Mouse (Mus musculus): Measurements from ENCODE around the gene Tas2r140. TPM values are rescaled to one million over a fixed set of nuclear protein-coding genes. Genes with fewer than 3 reads are reported as not detected.

Tas2r140 gene
- polyA plus RNA-seq (2015; fragmentation: Nextera tagmentation; extraction: Ambion mirVana) = not detected in 2 replicates

DNA sequence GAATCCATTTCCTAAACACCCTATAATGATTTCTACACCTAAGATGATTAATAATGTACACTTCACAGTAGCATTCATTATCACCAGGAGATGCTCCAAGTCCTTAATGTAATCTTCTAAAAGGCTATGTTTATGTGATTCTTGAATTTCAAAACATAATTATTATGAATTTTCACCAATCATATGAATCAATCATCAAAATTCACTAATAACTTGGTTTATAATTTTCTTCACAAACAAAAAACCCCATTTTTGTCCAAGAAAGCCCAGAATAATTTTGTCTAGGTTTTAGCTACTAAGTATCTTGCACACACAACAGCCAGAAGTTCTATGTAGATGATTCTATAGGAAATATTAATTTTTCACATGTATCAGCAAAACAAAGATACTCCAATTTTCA lies at the start of gene Tas2r140:
Gene Tas2r140, minus strand, starts transcription at position 101 of the 400 bp plus-strand sequence.
- ATAC-seq (replicated peaks; ENCODE audit: extremely low read depth, insufficient read depth, low FRiP score) = no peak
- H3K27me3 ChIP-seq (ENCODE audit: control insufficient read depth, insufficient read depth, low read length) = no peaks in the 10 kb centered on the region

DNA sequence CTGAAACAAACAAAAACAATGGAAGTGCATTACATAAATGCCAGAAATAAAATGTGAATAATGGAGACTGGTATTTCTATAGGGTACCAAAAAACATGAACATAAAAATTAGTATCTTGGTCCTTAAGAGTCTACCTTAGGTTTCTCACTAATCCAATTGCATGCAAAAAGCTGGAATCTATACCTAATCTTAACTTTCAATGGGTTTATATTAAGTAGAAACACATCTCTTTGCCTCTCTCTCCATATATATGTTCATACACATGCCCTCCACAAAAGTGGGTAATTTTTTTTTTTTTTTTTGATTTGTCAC lies 48.9 kb upstream of the Tas2r140 start, which contains the start of gene Smim10l1:
Gene Smim10l1, plus strand, starts transcription at position 301 of the 313 bp plus-strand sequence.
- Histone ChIP-seq H3K9ac (ENCODE audit: low read length) (peak within 1 kb of the TSS; percentile 98), H3K4me2 (ENCODE audit: low read depth, low read length) (peak within 1 kb of the TSS; percentile 75), H3K4me1 (ENCODE audit: control insufficient read depth, insufficient read depth, low read length) (peaks cover 6% of the 10 kb centered on the region; the same call in 1 of the 2 replicates), H3K27me3 (ENCODE audit: control insufficient read depth, insufficient read depth, low read length) (no peaks in the 10 kb centered on the region), H3K36me3 (ENCODE audit: control insufficient read depth, insufficient read depth) (peaks cover 7% of the 10 kb centered on the region; the same call in 1 of the 2 replicates), H3K27ac (ENCODE audit: low read length) (peak within 1 kb of the TSS; percentile 98), H3K9me3 (replicated peaks; ENCODE audit: control insufficient read depth, low read length) (no peaks in the 10 kb centered on the region), H3K4me3 (ENCODE audit: low read length) (peak within 1 kb of the TSS; percentile 85)
- ATAC-seq (replicated peaks; ENCODE audit: extremely low read depth, insufficient read depth, low FRiP score) = no peak

More for the DNA sequence above, at the start of gene Tas2r140:
- no peak within 1 kb of the TSS for H3K9ac ChIP-seq (ENCODE audit: low read length)
- no peak within 1 kb of the TSS for H3K27ac ChIP-seq (ENCODE audit: low read length)
- no peaks in the 10 kb centered on the region for H3K4me1 ChIP-seq (ENCODE audit: control insufficient read depth, insufficient read depth, low read length)
- no peak within 1 kb of the TSS for H3K4me2 ChIP-seq (ENCODE audit: low read depth, low read length)
- H3K36me3 ChIP-seq (ENCODE audit: control insufficient read depth, insufficient read depth) = no peaks in the 10 kb centered on the region
- H3K9me3 ChIP-seq (replicated peaks; ENCODE audit: control insufficient read depth, low read length) = no peaks in the 10 kb centered on the region
- no peak within 1 kb of the TSS for H3K4me3 ChIP-seq (ENCODE audit: low read length)

GRCm38 (mm10) chr6:133102430-133102829 lies 46.8 kb upstream of the Tas2r140 start:
- H3K4me1 ChIP-seq (ENCODE audit: control insufficient read depth, insufficient read depth, low read length) = peaks cover 6% of the 10 kb centered on the region; the same call in 1 of the 2 replicates
- no peak overlapping the region for H3K4me3 ChIP-seq (ENCODE audit: low read length)
- WGBS = 38% methylated on average over 1 of the region's 1 CpGs
- no peak overlapping the region for H3K4me2 ChIP-seq (ENCODE audit: low read depth, low read length)
- no peak overlapping the region for H3K27ac ChIP-seq (ENCODE audit: low read length)
- no peak for ATAC-seq (replicated peaks; ENCODE audit: extremely low read depth, insufficient read depth, low FRiP score)
- no peaks in the 10 kb centered on the region for H3K9me3 ChIP-seq (replicated peaks; ENCODE audit: control insufficient read depth, low read length)
- 0 out of 2 replicates have a peak, but pooled peaks cover 1% of the 10 kb centered on the region for H3K36me3 ChIP-seq (ENCODE audit: control insufficient read depth, insufficient read depth)
- no peak overlapping the region for H3K9ac ChIP-seq (ENCODE audit: low read length)
- H3K27me3 ChIP-seq (ENCODE audit: control insufficient read depth, insufficient read depth, low read length) = no peaks in the 10 kb centered on the region

- no peaks in the 10 kb centered on the region for H3K27me3 ChIP-seq (ENCODE audit: control insufficient read depth, insufficient read depth, low read length)
- no peak overlapping the region for H3K4me2 ChIP-seq (ENCODE audit: low read depth, low read length)
- WGBS = 76% methylated on average over 8 of the region's 8 CpGs
- no peaks in the 10 kb centered on the region for H3K4me1 ChIP-seq (ENCODE audit: control insufficient read depth, insufficient read depth, low read length)
- no peak overlapping the region for H3K27ac ChIP-seq (ENCODE audit: low read length)
- H3K9me3 ChIP-seq (replicated peaks; ENCODE audit: control insufficient read depth, low read length) = no peaks in the 10 kb centered on the region
- ATAC-seq (replicated peaks; ENCODE audit: extremely low read depth, insufficient read depth, low FRiP score) = no peak
- no peak overlapping the region for H3K9ac ChIP-seq (ENCODE audit: low read length)
- H3K4me3 ChIP-seq (ENCODE audit: low read length) = no peak overlapping the region
- no peaks in the 10 kb centered on the region for H3K36me3 ChIP-seq (ENCODE audit: control insufficient read depth, insufficient read depth)
These were observed 36.6 kb upstream of the Tas2r140 start for GRCm38 (mm10) chr6:133092226-133092625.

DNA sequence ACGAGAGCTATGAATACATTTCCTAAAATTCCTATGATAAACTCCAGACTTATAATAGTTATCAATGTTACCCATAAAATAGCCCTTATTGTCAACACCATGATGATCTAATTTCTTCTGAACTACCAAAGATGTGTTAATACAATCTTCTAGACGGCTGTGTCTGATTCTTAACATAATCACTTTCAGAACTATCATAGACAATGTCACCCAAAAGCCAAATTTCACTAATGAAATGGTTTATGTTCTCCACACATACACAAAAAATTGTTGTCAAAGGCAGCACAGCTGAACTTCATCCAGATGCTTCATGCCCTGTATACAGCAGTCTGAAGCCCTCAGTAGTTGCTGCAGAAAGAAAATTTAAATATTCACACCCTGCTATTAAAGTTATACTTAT lies 18.6 kb downstream of the Tas2r140 start, which contains the start of gene Tas2r103:
Gene Tas2r103, minus strand, starts transcription at position 101 of the 400 bp plus-strand sequence.
- Histone ChIP-seq H3K4me3 (ENCODE audit: low read length) (no peak within 1 kb of the TSS), H3K9ac (ENCODE audit: low read length) (no peak within 1 kb of the TSS), H3K4me2 (ENCODE audit: low read depth, low read length) (no peak within 1 kb of the TSS), H3K9me3 (replicated peaks; ENCODE audit: control insufficient read depth, low read length) (no peaks in the 10 kb centered on the region), H3K27ac (ENCODE audit: low read length) (no peak within 1 kb of the TSS), H3K27me3 (ENCODE audit: control insufficient read depth, insufficient read depth, low read length) (no peaks in the 10 kb centered on the region), H3K36me3 (ENCODE audit: control insufficient read depth, insufficient read depth) (no peaks in the 10 kb centered on the region), H3K4me1 (ENCODE audit: control insufficient read depth, insufficient read depth, low read length) (no peaks in the 10 kb centered on the region)
- 57% methylated on average over 2 of the region's 2 CpGs for WGBS
- ATAC-seq (replicated peaks; ENCODE audit: extremely low read depth, insufficient read depth, low FRiP score) = no peak

Other genes starting within 250 kb of the Tas2r140 start
- gene Tas2r123, start 208.7 kb downstream of the Tas2r140 start, polyA plus RNA-seq (2015; fragmentation: Nextera tagmentation; extraction: Ambion mirVana) = not detected in 2 replicates
- gene Tas2r116, start 200.4 kb downstream of the Tas2r140 start, polyA plus RNA-seq (2015; fragmentation: Nextera tagmentation; extraction: Ambion mirVana) = not detected in 2 replicates
- gene Tas2r110, start 187.8 kb downstream of the Tas2r140 start, polyA plus RNA-seq (2015; fragmentation: Nextera tagmentation; extraction: Ambion mirVana) = not detected in 2 replicates
- gene Tas2r113, start 162.8 kb downstream of the Tas2r140 start, polyA plus RNA-seq (2015; fragmentation: Nextera tagmentation; extraction: Ambion mirVana) = not detected in 2 replicates
- not detected in 2 replicates for gene Tas2r125, start 146.2 kb downstream of the Tas2r140 start, polyA plus RNA-seq (2015; fragmentation: Nextera tagmentation; extraction: Ambion mirVana)
- not detected in 2 replicates for gene Tas2r129, start 104.7 kb downstream of the Tas2r140 start, polyA plus RNA-seq (2015; fragmentation: Nextera tagmentation; extraction: Ambion mirVana)
- not detected in 2 replicates for gene Tas2r131, start 97.9 kb downstream of the Tas2r140 start, polyA plus RNA-seq (2015; fragmentation: Nextera tagmentation; extraction: Ambion mirVana)
- gene Tas2r109, start 74.9 kb downstream of the Tas2r140 start, polyA plus RNA-seq (2015; fragmentation: Nextera tagmentation; extraction: Ambion mirVana) = not detected in 2 replicates
- not detected in 2 replicates for gene Tas2r103, start 18.7 kb downstream of the Tas2r140 start, polyA plus RNA-seq (2015; fragmentation: Nextera tagmentation; extraction: Ambion mirVana)
- gene Smim10l1, start 49.1 kb upstream of the Tas2r140 start, polyA plus RNA-seq (2015; fragmentation: Nextera tagmentation; extraction: Ambion mirVana) = 52.8 and 65.6 TPM in 2 replicates
- gene 5530400C23Rik, start 236.4 kb upstream of the Tas2r140 start, polyA plus RNA-seq (2015; fragmentation: Nextera tagmentation; extraction: Ambion mirVana) = not detected in 2 replicates